Mouse (Mus musculus) layer of hippocampus, postnatal 25 days (tissue): Measurements from ENCODE around the gene Gm17124. TPM values are rescaled to one million over a fixed set of nuclear protein-coding genes. Genes with fewer than 3 reads are reported as not detected.
"Not testable (repeated sequence)": the region's sequence is repeated elsewhere in the genome, so short reads cannot be mapped to it uniquely, and the experiment has no call there.

ENCODE experiments used
- DNase-seq, 2 experiments: peaks; one replicate each; pipeline ENCODE4 v3.0.0; 2022; ENCODE audit warnings: mixed read lengths in 2 of 2, low spot score in 1 of 2; ENCODE audit errors: extremely low spot score in 1 of 2
- microRNA-seq, 2 experiments: library from miRNA; unstranded; fragments of <30 nt; microRNA quantifications; one replicate each; pipeline ENCODE4 v1.2.0; 2021
- total RNA-seq, 2 experiments: library from RNA; stranded (reverse); gene quantifications; 2 replicates each; pipeline ENCODE4 v1.2.3; 2021

Gene Gm17124
- not detected for total RNA-seq

DNA sequence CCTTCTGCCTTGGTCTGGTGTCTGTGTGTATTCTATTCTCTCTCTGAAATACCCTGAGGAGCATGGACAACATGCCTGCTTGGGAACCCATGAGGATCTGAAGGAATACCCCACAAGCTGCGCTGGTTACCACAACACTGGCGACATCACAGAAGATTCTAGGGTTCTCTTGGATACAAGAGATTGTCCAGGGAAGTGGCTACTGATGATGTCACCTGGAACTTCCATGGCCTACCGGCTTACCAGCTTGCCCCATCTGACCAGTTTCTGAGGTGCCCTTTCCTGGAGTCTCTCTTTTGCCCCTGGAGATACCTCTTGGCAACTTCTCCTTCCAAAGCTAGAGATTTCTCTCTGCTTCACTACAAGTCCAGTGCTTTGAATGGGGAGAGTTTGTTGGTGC, at the start of gene Gm17124:
Gm17124 (minus strand) TSS at position 101 of the 400 bp plus-strand sequence.
- DNase-seq: not testable (repeated sequence)

GRCm38 (mm10) chr14:42641817-42642216, 42.1 kb upstream of the Gm17124 start, which contains the start of gene Gm3633:
Gene Gm3633 (minus strand): TSS chr14:42641917.
- DNase-seq: not testable (repeated sequence)

Small RNA genes within 50 kb of the gene (microRNA-seq; reads per million reads assigned to microRNA genes)
- gene Gm23620 (0 reads per million in 2 experiments), gene Gm25228 (0 reads per million in 2 experiments)

Other genes with a start within 250 kb of the Gm17124 start
- gene Gm8005, start 160.2 kb downstream of the Gm17124 start, total RNA-seq: not detected
- not detected for gene Gm8011, start 136.0 kb downstream of the Gm17124 start, total RNA-seq
- not detected for gene Gm8020, start 97.5 kb downstream of the Gm17124 start, total RNA-seq
- gene Gm8024, start 75.6 kb downstream of the Gm17124 start, total RNA-seq: not detected
- not detected for gene Gm3633, start 42.0 kb upstream of the Gm17124 start, total RNA-seq
- gene Gm10378, start 56.1 kb upstream of the Gm17124 start, total RNA-seq: not detected
- gene Gm3015, start 168.9 kb upstream of the Gm17124 start, total RNA-seq: not detected
- not detected for gene Gm10377, start 198.1 kb upstream of the Gm17124 start, total RNA-seq